12 mouse cellular contexts compared by ENCODE assay signal in the genomic region with DNA sequence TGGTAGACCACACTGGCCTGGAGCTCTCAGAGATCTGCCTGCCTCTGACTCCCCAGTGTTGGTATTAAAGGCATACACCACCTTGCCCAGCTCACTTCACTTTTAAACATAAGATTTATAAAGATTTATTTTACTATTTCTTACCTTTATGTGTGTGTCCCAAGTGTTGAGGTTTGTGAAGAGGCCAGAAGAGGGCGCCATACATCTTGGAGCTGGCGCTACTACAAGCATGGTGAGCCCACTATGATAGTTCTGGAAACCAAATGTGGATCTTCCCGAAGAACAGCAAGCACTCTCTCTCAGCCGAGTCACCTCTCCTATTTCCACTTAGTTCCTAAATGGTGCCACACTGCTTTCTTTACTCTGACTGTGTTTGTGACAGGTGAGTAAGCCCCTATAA. TPM values are rescaled to one million over a fixed set of nuclear protein-coding genes. Genes with fewer than 3 reads are reported as not detected.
A peak's percentile ranks its signal among the peaks of the same experiment; 100 is the strongest.
DNase-seq lines count a peak whose midpoint lies in the region; ATAC-seq and TF ChIP-seq lines count a peak whose summit lies in the region.
"Had no signal": no experiment of that assay in that cellular context is flagged by ENCODE, and none has a peak within 500 bp of the region (broad histone marks: within the 10 kb centered on the region; RNA-seq: fewer than 3 reads in every experiment).

No protein-coding gene starts in this region.

- H3K36me3 ChIP-seq in forebrain, embryonic 14.5 days (ENCODE audit: control insufficient read depth, insufficient read depth, low read length), result no peaks in the 10 kb centered on the region
- H3K36me3 ChIP-seq: lung, embryonic 15.5 days; neural tube, embryonic 13.5 days had no signal

- H3K4me1 ChIP-seq in lung, adult 2 months (ENCODE audit: control insufficient read depth, insufficient read depth, low read length), result no peaks in the 10 kb centered on the region
- H3K4me1 ChIP-seq in forebrain, embryonic 14.5 days (ENCODE audit: control insufficient read depth, insufficient read depth, low read length), result no peaks in the 10 kb centered on the region

- no peak overlapping the region for H3K4me3 ChIP-seq in lung, adult 2 months (replicated peaks; ENCODE audit: extremely low read depth, low read depth, low read length)
- H3K4me3 ChIP-seq in forebrain, embryonic 14.5 days (ENCODE audit: low read depth, low read length), result no peak overlapping the region
- H3K4me3 ChIP-seq: lung, embryonic 15.5 days; neural tube, embryonic 13.5 days had no signal

- 0 out of 2 replicates have a peak, but pooled peaks have one; percentile 9 for TF ChIP-seq CTCF in lung, adult 2 months (IDR thresholded peaks at IDR 0.05; ENCODE audit: insufficient read depth, low read length)

- ATAC-seq in megakaryocyte progenitor cell, adult 5-6 weeks (replicated peaks; ENCODE audit: poor library complexity), result peak; percentile 43
- no peak for ATAC-seq in megakaryocyte, adult 5-6 weeks (ENCODE audit: poor library complexity, severe bottlenecking)
- no peak for ATAC-seq in forebrain, embryonic 14.5 days

- H3K4me2 ChIP-seq in forebrain, embryonic 14.5 days (ENCODE audit: low read length), result no peak overlapping the region
- H3K4me2 ChIP-seq: lung, embryonic 15.5 days; neural tube, embryonic 13.5 days had no signal

- peaks cover 5% of the 10 kb centered on the region; the same call in 1 of the 2 replicates for H3K27me3 ChIP-seq in forebrain, embryonic 14.5 days (replicated peaks; ENCODE audit: control insufficient read depth, insufficient read depth, low read length)

- no peak overlapping the region for H3K9ac ChIP-seq in forebrain, embryonic 14.5 days (ENCODE audit: low read length)
- H3K9ac ChIP-seq: lung, embryonic 15.5 days; neural tube, embryonic 13.5 days had no signal

- H3K27ac ChIP-seq in forebrain, embryonic 14.5 days (ENCODE audit: low read depth, low read length), result no peak overlapping the region
- H3K27ac ChIP-seq: lung, embryonic 15.5 days; neural tube, embryonic 13.5 days had no signal

- WGBS in lung, adult 2 months, result 44% methylated on average over 4 of the region's 4 CpGs
- WGBS in forebrain, embryonic 14.5 days, result 43% methylated on average over 4 of the region's 4 CpGs

- no peak for TF ChIP-seq POLR2A in lung, adult 2 months (IDR thresholded peaks at IDR 0.05; ENCODE audit: borderline replicate concordance, extremely low read depth, low read depth, low read length)

- no peaks in the 10 kb centered on the region for H3K9me3 ChIP-seq in forebrain, embryonic 14.5 days (replicated peaks; ENCODE audit: control insufficient read depth, low read length)
- H3K9me3 ChIP-seq: lung, embryonic 15.5 days; neural tube, embryonic 13.5 days had no signal

- peak; percentile 54 for DNase-seq in embryo, embryonic 10 days (ENCODE audit: low spot score)
- DNase-seq in embryo, embryonic 9.5 days (ENCODE audit: extremely low spot score), result no peak
- no peak for DNase-seq in lung, adult 2 months
- DNase-seq in lung, postnatal 25 days (ENCODE audit: low spot score), result no peak
- DNase-seq in ES-CJ7 (ENCODE audit: low read depth, low spot score), result peak; percentile 64
- DNase-seq in forebrain, embryonic 14.5 days (ENCODE audit: low spot score), result no peak
- DNase-seq: cerebellum, adult 8-10 months; layer of hippocampus, adult 9-11 months had no signal

RNA-seq across cellular contexts. Expression of a gene that starts 12.3 kb away (rescaled TPM):
- polyA plus RNA-seq in lung, adult 2 months (2012; rRNA removed), result 0.22 TPM in 1 of 2 replicates, not detected in the other
- total RNA-seq in megakaryocyte progenitor cell, adult 5-6 weeks (2015), result not detected in 2 replicates
- total RNA-seq in megakaryocyte progenitor cell, adult 5-6 weeks (2017), result not detected in 2 replicates
- total RNA-seq in megakaryocyte, adult 5-6 weeks (2015), result not detected in 2 replicates
- not detected in 2 replicates for total RNA-seq in megakaryocyte, adult 5-6 weeks (2017)
- not detected in 2 replicates for polyA plus RNA-seq in forebrain, embryonic 14.5 days (2014; fragmentation: Nextera tagmentation; extraction: Ambion mirVana)
- polyA plus RNA-seq: neural tube, embryonic 13.5 days had no signal

RNA-seq across cellular contexts. Expression of a gene that starts 23.7 kb away (rescaled TPM):
- polyA plus RNA-seq in lung, adult 2 months (2012; rRNA removed), result 26.6 and 81.2 TPM in 2 replicates
- not detected in 2 replicates for total RNA-seq in megakaryocyte progenitor cell, adult 5-6 weeks (2015)
- not detected in 2 replicates for total RNA-seq in megakaryocyte progenitor cell, adult 5-6 weeks (2017)
- total RNA-seq in megakaryocyte, adult 5-6 weeks (2015), result not detected in 2 replicates
- total RNA-seq in megakaryocyte, adult 5-6 weeks (2017), result not detected in 2 replicates
- polyA plus RNA-seq in forebrain, embryonic 14.5 days (2014; fragmentation: Nextera tagmentation; extraction: Ambion mirVana), result 0.49 and 0.63 TPM in 2 replicates

Comparison
In these comparisons a context has a peak if more than half of its experiments do, and no peak if none do; other contexts are left out.
1. DNase-seq: peak in embryo, embryonic 10 days (single experiment) and ES-CJ7 (single experiment); none in embryo, embryonic 9.5 days (single experiment), lung, adult 2 months (single experiment), lung, postnatal 25 days (single experiment) and forebrain, embryonic 14.5 days (single experiment).